Mouse (Mus musculus): ENCODE measurements around the gene Inava.

Inava gene

GRCm38 (mm10) chr1:136229040-136229373 is 5.1 kb downstream of the Inava start:
- peak; percentile 83 for DNase-seq

- peak; percentile 88 for DNase-seq
Observed at GRCm38 (mm10) chr1:136228328-136229039, 5.6 kb downstream of the Inava start.

GRCm38 (mm10) chr1:136227870-136228269 is 6.2 kb downstream of the Inava start:
- peak; percentile 96 for DNase-seq

- DNase-seq, result no peak
Observed at GRCm38 (mm10) chr1:136226626-136227025, 7.4 kb downstream of the Inava start.

- no peak for DNase-seq
Observed at GRCm38 (mm10) chr1:136225846-136226245, 8.2 kb downstream of the Inava start.

- no peak for DNase-seq
Observed at GRCm38 (mm10) chr1:136223758-136224342, 10.2 kb downstream of the Inava start.

- peak; percentile 60 for DNase-seq
Observed at GRCm38 (mm10) chr1:136222386-136222785, 11.7 kb downstream of the Inava start.

GRCm38 (mm10) chr1:136220037-136220871 is 13.8 kb downstream of the Inava start:
- no peak for DNase-seq

GRCm38 (mm10) chr1:136214304-136214703 is 19.8 kb downstream of the Inava start:
- no peak for DNase-seq

GRCm38 (mm10) chr1:136212803-136213202 is 21.3 kb downstream of the Inava start, which contains the start of gene Mroh3:
Mroh3 (minus strand) TSS chr1:136212828.
- no peak for DNase-seq

- no peak for DNase-seq
Observed at GRCm38 (mm10) chr1:136190033-136190432, 44.0 kb downstream of the Inava start.

GRCm38 (mm10) chr1:136179511-136180001 is 54.5 kb downstream of the Inava start:
- no peak for DNase-seq

- no peak for DNase-seq
Observed at GRCm38 (mm10) chr1:136178741-136179140, 55.3 kb downstream of the Inava start.

- no peak for DNase-seq
Observed at GRCm38 (mm10) chr1:136177085-136177484, 57.0 kb downstream of the Inava start.

- DNase-seq, result peak; percentile 47
Observed at GRCm38 (mm10) chr1:136175183-136175582, 58.9 kb downstream of the Inava start.

GRCm38 (mm10) chr1:136174101-136174606 is 59.9 kb downstream of the Inava start:
- DNase-seq, result peak; percentile 67

GRCm38 (mm10) chr1:136172696-136173095 is 61.4 kb downstream of the Inava start:
- DNase-seq, result peak; percentile 62

GRCm38 (mm10) chr1:136170109-136170508 is 64.0 kb downstream of the Inava start:
- DNase-seq, result peak; percentile 85

GRCm38 (mm10) chr1:136167657-136168056 is 66.4 kb downstream of the Inava start:
- peak; percentile 26 for DNase-seq

GRCm38 (mm10) chr1:136165436-136165835 is 68.6 kb downstream of the Inava start:
- DNase-seq, result no peak
